Mouse (Mus musculus) hematopoietic multipotent progenitor cell, adult 10-12 weeks (in vitro differentiated cells): ENCODE results near the gene Tle4. TPM values are rescaled to one million over a fixed set of nuclear protein-coding genes. Genes with fewer than 3 reads are reported as not detected.

Experiments used
- polyA plus RNA-seq: library from polyadenylated mRNA; stranded (reverse); fragments of >175 nt; gene quantifications from 2 replicates; pipeline ENCODE4 v1.2.3, GENCODE M21; 2012; ENCODE audit warnings: low replicate concordance

Tle4 gene
- polyA plus RNA-seq, result 19.1 and 20.1 TPM in 2 replicates

GRCm38 (mm10) chr19:14597917-14598689, at the start of gene Tle4:
Gene Tle4, minus strand, starts transcription at chr19:14598051.

